Mouse (Mus musculus): ENCODE results near the gene Prkg1. TPM values are rescaled to one million over a fixed set of nuclear protein-coding genes. Genes with fewer than 3 reads are reported as not detected.

Gene Prkg1
- polyA plus RNA-seq, 1 experiment: 1.1 TPM

DNA sequence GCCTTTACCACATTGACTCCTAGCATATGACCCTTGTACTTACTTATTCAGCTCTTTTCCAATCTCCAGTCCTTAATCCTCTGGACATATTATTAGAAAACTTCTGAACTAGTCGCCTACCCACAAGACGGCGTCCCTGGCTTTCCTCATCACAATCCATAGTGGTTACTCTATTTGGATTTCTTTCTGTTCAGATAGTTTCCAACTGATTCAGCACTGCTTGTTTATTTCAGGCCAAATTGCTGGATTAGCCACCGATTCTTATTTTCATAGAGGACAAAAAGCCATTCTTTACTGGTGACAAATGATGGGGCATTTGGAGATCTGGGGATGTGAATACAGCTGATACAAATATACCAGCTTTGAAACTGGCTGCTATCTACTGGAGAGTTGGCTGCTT lies 267.4 kb downstream of the Prkg1 start:
- H3K36me3 ChIP-seq (replicated peaks; ENCODE audit: low read length): no peaks in the 10 kb centered on the region
- H3K4me1 ChIP-seq: no peaks in the 10 kb centered on the region
- no peak overlapping the region for H3K4me3 ChIP-seq (replicated peaks)
- H3K9me3 ChIP-seq: no peaks in the 10 kb centered on the region
- H3K27me3 ChIP-seq (replicated peaks): no peaks in the 10 kb centered on the region
- TF ChIP-seq FLI1 (IDR thresholded peaks at IDR 0.05; ENCODE audit: low read length): no peak
- TF ChIP-seq GATA1 (IDR thresholded peaks at IDR 0.05; ENCODE audit: borderline replicate concordance, low read length): no peak

DNA sequence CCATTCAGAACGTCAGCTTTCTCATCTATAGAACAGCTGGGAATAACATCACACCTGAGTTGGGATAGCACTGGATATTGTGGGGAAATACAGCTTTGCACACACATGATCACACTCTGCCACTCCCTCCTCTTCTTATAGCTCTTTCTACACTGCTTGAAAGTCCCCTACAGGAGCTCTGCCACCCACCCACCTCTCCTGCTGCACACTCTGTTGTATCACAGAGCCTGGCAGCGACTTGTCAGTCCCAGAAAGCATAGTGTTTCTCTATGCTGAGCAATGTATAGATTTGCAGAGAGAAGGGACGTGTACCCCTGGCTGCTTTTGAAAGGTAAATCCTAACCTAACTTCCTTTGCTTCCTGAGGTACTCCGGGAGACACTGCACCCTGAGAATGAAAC lies 275.2 kb downstream of the Prkg1 start:
- Histone ChIP-seq H3K4me3 (replicated peaks) (no peak overlapping the region), H3K4me1 (no peaks in the 10 kb centered on the region), H3K36me3 (replicated peaks; ENCODE audit: low read length) (no peaks in the 10 kb centered on the region), H3K9me3 (no peaks in the 10 kb centered on the region), H3K27me3 (replicated peaks) (no peaks in the 10 kb centered on the region)
- TF ChIP-seq FLI1 (IDR thresholded peaks at IDR 0.05; ENCODE audit: low read length): no peak
- TF ChIP-seq GATA1 (IDR thresholded peaks at IDR 0.05; ENCODE audit: borderline replicate concordance, low read length): no peak

DNA sequence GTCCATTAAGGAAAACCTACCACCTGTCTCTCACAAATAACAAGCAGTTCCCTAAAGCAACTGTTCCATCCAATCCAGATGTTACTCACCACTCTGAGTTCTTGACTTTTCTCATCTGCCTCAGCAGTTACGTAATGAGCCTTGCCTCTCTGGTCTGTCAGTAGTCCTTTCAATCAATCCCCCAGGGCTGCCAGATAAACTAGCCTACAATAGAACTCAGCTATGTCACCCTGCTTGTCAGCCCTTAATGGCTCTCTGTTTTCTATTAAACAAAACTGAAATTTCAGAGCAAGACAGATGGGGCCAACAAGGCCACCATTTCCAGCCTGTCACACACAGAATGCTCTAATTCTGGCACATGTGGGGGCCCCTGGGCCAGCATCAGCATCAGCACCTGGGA lies 293.1 kb downstream of the Prkg1 start:
- Histone ChIP-seq H3K4me1 (no peaks in the 10 kb centered on the region; the same call in 1 of the 2 replicates), H3K27me3 (replicated peaks) (no peaks in the 10 kb centered on the region), H3K36me3 (replicated peaks; ENCODE audit: low read length) (no peaks in the 10 kb centered on the region), H3K4me3 (replicated peaks) (no peak overlapping the region), H3K9me3 (no peaks in the 10 kb centered on the region)
- TF ChIP-seq FLI1 (IDR thresholded peaks at IDR 0.05; ENCODE audit: low read length): no peak
- no peak for TF ChIP-seq GATA1 (IDR thresholded peaks at IDR 0.05; ENCODE audit: borderline replicate concordance, low read length)

DNA sequence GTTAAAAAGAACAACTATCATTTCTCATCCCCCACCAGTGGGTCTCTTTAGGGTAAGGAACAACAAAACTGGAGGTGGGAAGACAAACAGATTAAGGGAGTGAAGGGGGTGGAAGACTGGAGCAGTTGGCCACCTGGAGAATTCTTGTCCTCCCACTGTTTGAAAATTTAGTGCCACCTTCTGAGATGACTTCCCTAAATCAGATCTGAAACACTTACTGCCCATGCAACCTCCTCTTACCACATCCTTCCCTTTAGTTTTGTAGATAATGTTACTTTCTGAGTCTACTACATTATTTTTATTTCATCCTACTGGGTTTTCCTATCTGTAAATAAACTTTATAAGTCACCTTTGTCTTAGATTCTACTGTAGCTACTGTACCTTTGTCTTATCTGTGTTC lies 304.6 kb downstream of the Prkg1 start:
- no peak for TF ChIP-seq FLI1 (IDR thresholded peaks at IDR 0.05; ENCODE audit: low read length)
- TF ChIP-seq GATA1 (IDR thresholded peaks at IDR 0.05; ENCODE audit: borderline replicate concordance, low read length): no peak
- Histone ChIP-seq H3K27me3 (replicated peaks) (no peaks in the 10 kb centered on the region), H3K36me3 (replicated peaks; ENCODE audit: low read length) (peaks cover 6% of the 10 kb centered on the region), H3K4me1 (peaks cover 18% of the 10 kb centered on the region), H3K4me3 (replicated peaks) (no peak overlapping the region), H3K9me3 (peaks cover 12% of the 10 kb centered on the region; the same call in 1 of the 2 replicates)

DNA sequence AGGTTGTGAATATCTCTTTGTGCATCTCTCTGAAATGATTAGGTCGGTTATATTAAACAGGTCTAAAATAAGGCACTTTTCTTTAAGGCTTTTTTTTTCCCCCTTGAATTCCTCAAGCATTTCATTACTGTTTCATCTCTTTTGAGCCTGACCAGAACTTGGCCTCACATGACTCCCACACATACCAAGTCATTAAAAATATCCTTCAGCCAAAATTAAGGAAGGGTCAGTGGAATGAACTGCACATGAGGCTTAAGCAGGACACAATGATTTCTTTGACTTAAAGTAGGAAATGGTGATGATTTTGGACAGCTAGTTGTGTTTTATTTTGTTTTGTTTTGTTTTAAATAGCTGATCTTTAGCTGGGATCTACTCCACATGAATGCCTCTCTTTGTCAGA lies 320.7 kb downstream of the Prkg1 start:
- TF ChIP-seq FLI1 (IDR thresholded peaks at IDR 0.05; ENCODE audit: low read length) (no peak), GATA1 (IDR thresholded peaks at IDR 0.05; ENCODE audit: borderline replicate concordance, low read length) (no peak)
- H3K4me1 ChIP-seq: no peaks in the 10 kb centered on the region
- H3K27me3 ChIP-seq (replicated peaks): no peaks in the 10 kb centered on the region

DNA sequence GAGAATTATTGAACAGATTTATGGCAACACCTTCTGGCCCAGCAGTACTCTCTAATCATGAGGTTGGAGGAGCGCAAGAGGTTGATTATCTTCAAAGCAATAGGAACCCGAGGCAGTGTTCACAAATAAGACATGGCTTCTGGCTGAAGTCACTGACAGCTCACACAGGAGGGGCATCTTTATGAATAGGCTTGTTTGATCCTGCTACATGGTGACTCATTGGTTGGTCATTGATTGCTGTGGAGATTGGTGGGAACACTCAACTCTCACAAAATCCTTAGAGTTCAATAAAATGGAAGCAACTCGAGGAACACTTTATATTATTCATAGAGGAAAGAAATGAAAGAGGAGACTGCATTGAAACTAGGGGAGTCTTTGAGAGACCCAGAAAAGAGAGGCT lies 322.5 kb downstream of the Prkg1 start:
- H3K4me1 ChIP-seq: no peaks in the 10 kb centered on the region
- H3K27me3 ChIP-seq (replicated peaks): no peaks in the 10 kb centered on the region
- H3K36me3 ChIP-seq (replicated peaks; ENCODE audit: low read length): no peaks in the 10 kb centered on the region
- TF ChIP-seq GATA1 (IDR thresholded peaks at IDR 0.05; ENCODE audit: borderline replicate concordance, low read length) (no peak), FLI1 (IDR thresholded peaks at IDR 0.05; ENCODE audit: low read length) (no peak)
- no peaks in the 10 kb centered on the region for H3K9me3 ChIP-seq
- H3K4me3 ChIP-seq (replicated peaks): no peak overlapping the region

More for the DNA sequence above, 320.7 kb downstream of the Prkg1 start:
- no peaks in the 10 kb centered on the region for H3K36me3 ChIP-seq (replicated peaks; ENCODE audit: low read length)
- no peak overlapping the region for H3K4me3 ChIP-seq (replicated peaks)
- no peaks in the 10 kb centered on the region for H3K9me3 ChIP-seq

DNA sequence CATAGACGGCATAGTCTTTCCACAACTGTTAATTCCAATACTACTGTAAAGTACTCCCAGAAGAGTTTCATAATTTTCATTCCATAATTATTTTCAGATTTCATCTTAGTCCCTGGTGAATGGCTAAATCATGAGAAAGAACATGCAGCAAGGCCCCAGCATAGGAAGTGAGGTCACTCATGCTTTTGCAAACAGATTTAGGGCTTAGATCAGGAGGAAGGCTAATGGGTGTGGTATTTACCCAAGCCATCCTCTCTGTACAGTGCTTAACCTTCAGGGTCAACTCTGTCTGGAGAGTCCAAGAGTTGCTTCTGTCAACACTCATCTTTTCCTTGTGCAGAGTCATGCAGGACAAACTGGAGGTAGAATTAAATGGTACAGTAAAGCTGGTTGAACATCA lies 331.4 kb downstream of the Prkg1 start:
- Histone ChIP-seq H3K4me3 (replicated peaks) (no peak overlapping the region), H3K9me3 (no peaks in the 10 kb centered on the region), H3K4me1 (peaks cover 6% of the 10 kb centered on the region; the same call in 1 of the 2 replicates), H3K36me3 (replicated peaks; ENCODE audit: low read length) (no peaks in the 10 kb centered on the region), H3K27me3 (replicated peaks) (no peaks in the 10 kb centered on the region)
- TF ChIP-seq FLI1 (IDR thresholded peaks at IDR 0.05; ENCODE audit: low read length) (no peak), GATA1 (IDR thresholded peaks at IDR 0.05; ENCODE audit: borderline replicate concordance, low read length) (no peak)

DNA sequence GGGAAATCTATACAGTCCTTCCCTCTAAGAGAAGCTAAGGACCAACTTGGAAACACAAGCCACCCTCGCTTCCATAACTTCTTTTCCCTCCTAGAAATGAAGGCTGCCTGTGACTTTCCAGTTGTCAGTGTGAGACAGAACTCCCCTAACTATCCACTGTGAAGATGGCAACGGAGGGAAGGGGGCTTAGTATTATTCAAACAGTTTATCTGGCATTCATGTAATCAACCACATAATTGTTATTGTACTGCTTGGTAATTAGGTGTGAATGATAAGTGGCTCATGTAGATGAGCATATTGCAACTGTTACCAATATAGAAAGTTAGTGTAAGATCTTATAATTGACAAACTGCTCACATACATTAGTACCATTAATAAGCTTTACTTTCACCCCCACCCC lies 333.4 kb downstream of the Prkg1 start:
- peaks cover 6% of the 10 kb centered on the region; the same call in 1 of the 2 replicates for H3K4me1 ChIP-seq
- no peak for TF ChIP-seq FLI1 (IDR thresholded peaks at IDR 0.05; ENCODE audit: low read length)
- peaks cover 3% of the 10 kb centered on the region; the same call in 1 of the 2 replicates for H3K9me3 ChIP-seq
- peaks cover 2% of the 10 kb centered on the region for H3K36me3 ChIP-seq (replicated peaks; ENCODE audit: low read length)
- H3K4me3 ChIP-seq (replicated peaks): no peak overlapping the region
- no peaks in the 10 kb centered on the region for H3K27me3 ChIP-seq (replicated peaks)

DNA sequence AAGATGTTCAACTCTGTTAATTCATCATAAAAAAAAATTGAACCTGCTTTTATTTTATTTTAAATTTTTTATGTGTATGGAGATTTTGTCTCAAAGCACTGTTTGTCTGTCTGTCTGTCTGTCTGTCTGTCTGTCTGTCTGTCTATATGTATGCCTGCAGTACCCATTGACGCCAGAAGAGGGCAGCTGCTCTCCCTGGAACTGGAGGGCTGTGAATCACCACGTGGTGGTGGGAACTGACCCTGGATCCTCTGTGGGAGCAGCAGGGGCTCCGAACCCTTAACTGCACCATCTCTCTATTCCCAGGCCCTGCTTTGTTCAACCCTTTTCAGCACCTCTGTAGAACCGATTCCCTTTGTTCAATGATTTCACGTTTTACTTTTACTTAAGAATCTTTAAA lies 338.7 kb downstream of the Prkg1 start:
- Histone ChIP-seq H3K9me3 (peaks cover 6% of the 10 kb centered on the region), H3K27me3 (replicated peaks) (no peaks in the 10 kb centered on the region), H3K36me3 (replicated peaks; ENCODE audit: low read length) (peaks cover 4% of the 10 kb centered on the region), H3K4me1 (peaks cover 8% of the 10 kb centered on the region; the same call in 1 of the 2 replicates), H3K4me3 (replicated peaks) (no peak overlapping the region)
- TF ChIP-seq FLI1 (IDR thresholded peaks at IDR 0.05; ENCODE audit: low read length): no peak
- no peak for TF ChIP-seq GATA1 (IDR thresholded peaks at IDR 0.05; ENCODE audit: borderline replicate concordance, low read length)

DNA sequence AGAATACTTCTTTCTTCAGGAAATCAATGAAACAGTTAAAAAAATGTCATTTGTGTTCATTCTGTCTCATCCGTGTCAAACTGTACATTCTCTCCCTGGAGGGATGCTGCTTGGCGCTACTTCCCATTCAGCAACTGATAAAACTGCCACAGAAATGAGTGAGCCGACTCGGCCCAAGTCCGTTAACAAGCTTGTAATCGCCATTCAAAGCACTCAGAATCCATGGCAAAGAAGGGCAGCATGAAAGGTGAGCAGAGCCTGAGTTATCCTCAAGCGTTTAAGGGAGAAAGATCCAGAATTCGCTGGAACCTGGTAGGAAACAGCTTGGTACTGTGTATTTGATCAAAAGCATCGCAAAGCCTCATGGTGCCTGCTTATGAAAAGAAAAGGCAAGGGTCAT lies 339.6 kb downstream of the Prkg1 start:
- peaks cover 6% of the 10 kb centered on the region for H3K9me3 ChIP-seq
- no peak overlapping the region for H3K4me3 ChIP-seq (replicated peaks)
- no peaks in the 10 kb centered on the region for H3K27me3 ChIP-seq (replicated peaks)
- TF ChIP-seq GATA1 (IDR thresholded peaks at IDR 0.05; ENCODE audit: borderline replicate concordance, low read length): no peak
- no peak for TF ChIP-seq FLI1 (IDR thresholded peaks at IDR 0.05; ENCODE audit: low read length)
- H3K4me1 ChIP-seq: peaks cover 8% of the 10 kb centered on the region; the same call in 1 of the 2 replicates
- peaks cover 4% of the 10 kb centered on the region for H3K36me3 ChIP-seq (replicated peaks; ENCODE audit: low read length)

DNA sequence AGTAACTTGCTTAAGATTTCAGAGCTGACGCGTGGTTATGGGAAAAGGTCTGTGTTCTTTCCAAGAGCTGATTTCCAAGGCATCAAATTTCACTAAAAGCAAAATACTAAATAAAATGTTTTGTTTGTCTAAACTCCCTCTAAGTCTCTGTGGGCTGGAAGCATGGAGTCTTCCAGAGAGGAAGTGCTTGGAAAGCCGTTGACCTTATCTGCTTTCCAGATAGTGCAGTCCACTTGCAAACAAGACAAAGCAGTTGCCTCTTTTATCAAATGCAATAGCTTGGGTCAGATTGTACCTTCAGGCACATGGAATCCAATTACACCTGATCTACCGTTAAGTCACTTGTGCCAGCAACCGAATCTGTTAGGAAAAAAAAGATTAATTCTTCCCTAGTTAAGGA lies 340.5 kb downstream of the Prkg1 start:
- Histone ChIP-seq H3K36me3 (replicated peaks; ENCODE audit: low read length) (peaks cover 4% of the 10 kb centered on the region), H3K4me3 (replicated peaks) (no peak overlapping the region), H3K9me3 (peaks cover 6% of the 10 kb centered on the region), H3K4me1 (peaks cover 8% of the 10 kb centered on the region; the same call in 1 of the 2 replicates), H3K27me3 (replicated peaks) (no peaks in the 10 kb centered on the region)
- TF ChIP-seq FLI1 (IDR thresholded peaks at IDR 0.05; ENCODE audit: low read length): no peak
- TF ChIP-seq GATA1 (IDR thresholded peaks at IDR 0.05; ENCODE audit: borderline replicate concordance, low read length): no peak
